Mouse (Mus musculus) C2C12 (cell line): ENCODE measurements around the gene Arhgap4. TPM values are rescaled to one million over a fixed set of nuclear protein-coding genes. Genes with fewer than 3 reads are reported as not detected.

Source experiments
- H3K27me3 ChIP-seq: one replicate; pipeline ENCODE4 v1.6.1; 2011; ENCODE audit not compliant: control insufficient read depth, insufficient read depth, insufficient read length
- H3K36me3 ChIP-seq: one replicate; pipeline ENCODE4 v1.6.1; 2011; ENCODE audit not compliant: control insufficient read depth, insufficient read depth
- H3K4me3 ChIP-seq: one replicate; pipeline ENCODE4 v1.5.1; 2011; ENCODE audit warnings: mild to moderate bottlenecking, control low read depth; ENCODE audit not compliant: poor library complexity, insufficient read depth, severe bottlenecking
- H3K79me2 ChIP-seq: one replicate; pipeline ENCODE4 v1.6.1; 2011; ENCODE audit not compliant: control insufficient read depth, insufficient read depth
- H3K79me3 ChIP-seq: one replicate; pipeline ENCODE4 v1.6.1; 2011; ENCODE audit warnings: low read depth, control low read depth
- H3ac ChIP-seq: one replicate; pipeline ENCODE3; 2011; ENCODE audit warnings: low read depth; ENCODE audit not compliant: control insufficient read depth, insufficient read length
- CEBPB ChIP-seq: IDR thresholded peaks from one replicate; pipeline ENCODE4 v1.6.1; 2011; ENCODE audit warnings: low read depth, mild to moderate bottlenecking, control low read depth, moderate library complexity
- CTCF ChIP-seq: IDR thresholded peaks from one replicate; pipeline ENCODE4 v1.5.1; 2011; ENCODE audit not compliant: control insufficient read depth, insufficient read depth, insufficient read length
- FOSL1 ChIP-seq: IDR thresholded peaks from one replicate; pipeline ENCODE4 v1.8.0; 2011; ENCODE audit warnings: mild to moderate bottlenecking, low read length; ENCODE audit not compliant: poor library complexity, insufficient read depth, severe bottlenecking
- MAX ChIP-seq: IDR thresholded peaks from one replicate; pipeline ENCODE4 v1.6.1; 2011; ENCODE audit warnings: mild to moderate bottlenecking, control low read depth
- MYOD1 ChIP-seq: IDR thresholded peaks from one replicate; pipeline ENCODE4 v1.6.1; 2011; ENCODE audit warnings: low read depth; ENCODE audit not compliant: control insufficient read depth, insufficient read length
- MYOG ChIP-seq: IDR thresholded peaks from one replicate; pipeline ENCODE4 v1.6.1; 2011; ENCODE audit not compliant: control insufficient read depth, insufficient read length; ENCODE audit errors: extremely low read depth
- USF1 ChIP-seq: IDR thresholded peaks from one replicate; pipeline ENCODE4 v1.6.1; 2011; ENCODE audit warnings: low read depth, mild to moderate bottlenecking, control low read depth, moderate library complexity
- polyA plus RNA-seq: library from polyadenylated mRNA; unstranded; fragments of >200 nt; fragmentation: generic; extraction: Trizol; gene quantifications from one replicate; pipeline ENCODE4 v1.2.1, GENCODE M21; 2012; ENCODE audit warnings: missing spikeins

The Arhgap4 gene
- polyA plus RNA-seq, 1 experiment = 0.23 TPM

- H3K27me3 ChIP-seq = peaks cover 20% of the 10 kb centered on the region
- no peaks in the 10 kb centered on the region for H3K79me2 ChIP-seq
- H3K79me3 ChIP-seq = no peaks in the 10 kb centered on the region
- H3K36me3 ChIP-seq = no peaks in the 10 kb centered on the region
- no peak overlapping the region for H3ac ChIP-seq
- TF ChIP-seq CTCF (no peak), USF1 (no peak)
- H3K4me3 ChIP-seq = no peak overlapping the region
These were observed 28.8 kb downstream of the Arhgap4 start for GRCm38 (mm10) chrX:73892833-73893232.

GRCm38 (mm10) chrX:73891551-73892152, 30.0 kb downstream of the Arhgap4 start, which contains the start of gene Avpr2:
TSS of gene Avpr2 (plus strand) at chrX:73892102.
- H3K4me3 ChIP-seq = no peak within 1 kb of the TSS
- no peaks in the 10 kb centered on the region for H3K79me2 ChIP-seq
- no peaks in the 10 kb centered on the region for H3K36me3 ChIP-seq
- H3K27me3 ChIP-seq = peaks cover 20% of the 10 kb centered on the region
- no peak within 1 kb of the TSS for H3ac ChIP-seq
- TF ChIP-seq CTCF = no peak
- no peak for TF ChIP-seq MYOD1
- no peak for TF ChIP-seq FOSL1
- no peak for TF ChIP-seq CEBPB
- TF ChIP-seq MAX = no peak
- TF ChIP-seq USF1 = no peak
- no peak for TF ChIP-seq MYOG
- no peaks in the 10 kb centered on the region for H3K79me3 ChIP-seq

- no peaks in the 10 kb centered on the region for H3K79me2 ChIP-seq
- no peaks in the 10 kb centered on the region for H3K79me3 ChIP-seq
- H3K27me3 ChIP-seq = no peaks in the 10 kb centered on the region
- H3K36me3 ChIP-seq = no peaks in the 10 kb centered on the region
- TF ChIP-seq FOSL1 = no peak
- TF ChIP-seq MYOG = no peak
- TF ChIP-seq MAX = no peak
- no peak for TF ChIP-seq CEBPB
- no peak overlapping the region for H3ac ChIP-seq
- H3K4me3 ChIP-seq = no peak overlapping the region
These were observed 40.2 kb downstream of the Arhgap4 start for GRCm38 (mm10) chrX:73881463-73881862.

- Histone ChIP-seq H3K27me3 (no peaks in the 10 kb centered on the region), H3K36me3 (no peaks in the 10 kb centered on the region), H3K4me3 (no peak overlapping the region), H3K79me2 (no peaks in the 10 kb centered on the region), H3ac (peak overlapping the region; percentile 35), H3K79me3 (no peaks in the 10 kb centered on the region)
- no peak for TF ChIP-seq CEBPB
These were observed 40.6 kb downstream of the Arhgap4 start for GRCm38 (mm10) chrX:73881036-73881427.

GRCm38 (mm10) chrX:73880194-73881035, 41.3 kb downstream of the Arhgap4 start:
- Histone ChIP-seq H3K36me3 (no peaks in the 10 kb centered on the region), H3K4me3 (peak overlapping the region; percentile 11), H3K79me3 (no peaks in the 10 kb centered on the region), H3K27me3 (no peaks in the 10 kb centered on the region), H3K79me2 (no peaks in the 10 kb centered on the region), H3ac (peak overlapping the region; percentile 56)
- TF ChIP-seq FOSL1 = no peak
- TF ChIP-seq MYOG = no peak
- no peak for TF ChIP-seq CTCF
- TF ChIP-seq MAX = no peak
- no peak for TF ChIP-seq USF1
- no peak for TF ChIP-seq MYOD1
- TF ChIP-seq CEBPB = no peak

GRCm38 (mm10) chrX:73877014-73877413, 44.7 kb downstream of the Arhgap4 start:
- Histone ChIP-seq H3K36me3 (no peaks in the 10 kb centered on the region), H3ac (no peak overlapping the region), H3K79me3 (no peaks in the 10 kb centered on the region), H3K4me3 (no peak overlapping the region), H3K79me2 (no peaks in the 10 kb centered on the region), H3K27me3 (no peaks in the 10 kb centered on the region)
- TF ChIP-seq CTCF (no peak), FOSL1 (no peak), CEBPB (no peak), USF1 (no peak), MAX (no peak), MYOG (no peak), MYOD1 (no peak)
